Mouse (Mus musculus): ENCODE measurements around the gene Ina. TPM values are rescaled to one million over a fixed set of nuclear protein-coding genes. Genes with fewer than 3 reads are reported as not detected.

The Ina gene
- polyA plus RNA-seq, 1 experiment from 2014 or later: 102 TPM

GRCm38 (mm10) chr19:47003742-47004511 lies 10.6 kb upstream of the Ina start:
- WGBS: 76% methylated on average over 6 of the region's 6 CpGs
- H3K4me2 ChIP-seq (ENCODE audit: low read depth, low read length, severe bottlenecking): no peak overlapping the region
- DNase-seq (ENCODE audit: low spot score) (no peak), ATAC-seq (replicated peaks; ENCODE audit: low FRiP score) (no peak)
- H3K9me3 ChIP-seq (ENCODE audit: control insufficient read depth, low read length): no peaks in the 10 kb centered on the region
- H3K36me3 ChIP-seq (ENCODE audit: control insufficient read depth, insufficient read depth, low read length): no peaks in the 10 kb centered on the region
- no peak overlapping the region for H3K27ac ChIP-seq (ENCODE audit: low read depth, low read length)
- no peak overlapping the region for H3K9ac ChIP-seq (ENCODE audit: low read length)
- H3K4me1 ChIP-seq (replicated peaks; ENCODE audit: control insufficient read depth, insufficient read depth, low read length): no peaks in the 10 kb centered on the region
- no peak overlapping the region for H3K4me3 ChIP-seq (ENCODE audit: low read depth, low read length)
- no peaks in the 10 kb centered on the region for H3K27me3 ChIP-seq (ENCODE audit: control insufficient read depth, insufficient read depth, low read length)

- DNase-seq (ENCODE audit: low spot score): no peak
- Histone ChIP-seq H3K9ac (ENCODE audit: low read length) (no peak overlapping the region), H3K4me2 (ENCODE audit: low read depth, low read length, severe bottlenecking) (no peak overlapping the region), H3K9me3 (ENCODE audit: control insufficient read depth, low read length) (no peaks in the 10 kb centered on the region), H3K36me3 (ENCODE audit: control insufficient read depth, insufficient read depth, low read length) (no peaks in the 10 kb centered on the region), H3K4me3 (ENCODE audit: low read depth, low read length) (no peak overlapping the region), H3K27me3 (ENCODE audit: control insufficient read depth, insufficient read depth, low read length) (no peaks in the 10 kb centered on the region), H3K27ac (ENCODE audit: low read depth, low read length) (no peak overlapping the region), H3K4me1 (replicated peaks; ENCODE audit: control insufficient read depth, insufficient read depth, low read length) (no peaks in the 10 kb centered on the region)
- 64% methylated on average over 5 of the region's 5 CpGs for WGBS
- ATAC-seq (replicated peaks; ENCODE audit: low FRiP score): no peak
Observed at GRCm38 (mm10) chr19:47005873-47006272, 8.6 kb upstream of the Ina start.

GRCm38 (mm10) chr19:47006321-47006720 lies 8.2 kb upstream of the Ina start:
- no peaks in the 10 kb centered on the region for H3K27me3 ChIP-seq (ENCODE audit: control insufficient read depth, insufficient read depth, low read length)
- DNase-seq (ENCODE audit: low spot score): peak; percentile 78
- H3K36me3 ChIP-seq (ENCODE audit: control insufficient read depth, insufficient read depth, low read length): no peaks in the 10 kb centered on the region
- H3K4me2 ChIP-seq (ENCODE audit: low read depth, low read length, severe bottlenecking): no peak overlapping the region
- WGBS: 5% methylated on average over 4 of the region's 4 CpGs
- H3K9me3 ChIP-seq (ENCODE audit: control insufficient read depth, low read length): no peaks in the 10 kb centered on the region
- no peak overlapping the region for H3K9ac ChIP-seq (ENCODE audit: low read length)
- no peaks in the 10 kb centered on the region for H3K4me1 ChIP-seq (replicated peaks; ENCODE audit: control insufficient read depth, insufficient read depth, low read length)
- no peak for ATAC-seq (replicated peaks; ENCODE audit: low FRiP score)
- no peak overlapping the region for H3K4me3 ChIP-seq (ENCODE audit: low read depth, low read length)
- no peak overlapping the region for H3K27ac ChIP-seq (ENCODE audit: low read depth, low read length)

- Histone ChIP-seq H3K4me2 (ENCODE audit: low read depth, low read length, severe bottlenecking) (no peak overlapping the region), H3K36me3 (ENCODE audit: control insufficient read depth, insufficient read depth, low read length) (no peaks in the 10 kb centered on the region), H3K9me3 (ENCODE audit: control insufficient read depth, low read length) (no peaks in the 10 kb centered on the region), H3K27ac (ENCODE audit: low read depth, low read length) (no peak overlapping the region), H3K4me3 (ENCODE audit: low read depth, low read length) (no peak overlapping the region), H3K4me1 (replicated peaks; ENCODE audit: control insufficient read depth, insufficient read depth, low read length) (peaks cover under 1% of the 10 kb centered on the region; the same call in 1 of the 2 replicates), H3K27me3 (ENCODE audit: control insufficient read depth, insufficient read depth, low read length) (peaks cover 20% of the 10 kb centered on the region), H3K9ac (ENCODE audit: low read length) (no peak overlapping the region)
- WGBS: 94% methylated on average over 7 of the region's 7 CpGs
- DNase-seq (ENCODE audit: low spot score) (no peak), ATAC-seq (replicated peaks; ENCODE audit: low FRiP score) (no peak)
Observed at GRCm38 (mm10) chr19:47009420-47009819, 5.1 kb upstream of the Ina start.

GRCm38 (mm10) chr19:47009943-47010342 lies 4.6 kb upstream of the Ina start:
- no peak overlapping the region for H3K4me3 ChIP-seq (ENCODE audit: low read depth, low read length)
- ATAC-seq (replicated peaks; ENCODE audit: low FRiP score) (no peak), DNase-seq (ENCODE audit: low spot score) (no peak)
- WGBS: 89% methylated on average over 5 of the region's 5 CpGs
- no peak overlapping the region for H3K27ac ChIP-seq (ENCODE audit: low read depth, low read length)
- H3K36me3 ChIP-seq (ENCODE audit: control insufficient read depth, insufficient read depth, low read length): no peaks in the 10 kb centered on the region
- no peaks in the 10 kb centered on the region for H3K9me3 ChIP-seq (ENCODE audit: control insufficient read depth, low read length)
- peaks cover 26% of the 10 kb centered on the region for H3K27me3 ChIP-seq (ENCODE audit: control insufficient read depth, insufficient read depth, low read length)
- H3K9ac ChIP-seq (ENCODE audit: low read length): no peak overlapping the region
- no peak overlapping the region for H3K4me2 ChIP-seq (ENCODE audit: low read depth, low read length, severe bottlenecking)
- H3K4me1 ChIP-seq (replicated peaks; ENCODE audit: control insufficient read depth, insufficient read depth, low read length): peaks cover 4% of the 10 kb centered on the region

- H3K27ac ChIP-seq (ENCODE audit: low read depth, low read length): no peak overlapping the region
- no peak overlapping the region for H3K4me3 ChIP-seq (ENCODE audit: low read depth, low read length)
- no peaks in the 10 kb centered on the region for H3K36me3 ChIP-seq (ENCODE audit: control insufficient read depth, insufficient read depth, low read length)
- H3K27me3 ChIP-seq (ENCODE audit: control insufficient read depth, insufficient read depth, low read length): peaks cover 40% of the 10 kb centered on the region
- 91% methylated on average over 15 of the region's 15 CpGs for WGBS
- DNase-seq (ENCODE audit: low spot score) (no peak), ATAC-seq (replicated peaks; ENCODE audit: low FRiP score) (no peak)
- no peaks in the 10 kb centered on the region for H3K9me3 ChIP-seq (ENCODE audit: control insufficient read depth, low read length)
- no peak overlapping the region for H3K4me2 ChIP-seq (ENCODE audit: low read depth, low read length, severe bottlenecking)
- H3K9ac ChIP-seq (ENCODE audit: low read length): no peak overlapping the region
- H3K4me1 ChIP-seq (replicated peaks; ENCODE audit: control insufficient read depth, insufficient read depth, low read length): peaks cover 5% of the 10 kb centered on the region
Observed at GRCm38 (mm10) chr19:47012521-47013130, 1.9 kb upstream of the Ina start.

GRCm38 (mm10) chr19:47013340-47014158 lies 949 bp upstream of the Ina start:
- peak overlapping the region; percentile 43 for H3K4me3 ChIP-seq (ENCODE audit: low read depth, low read length)
- H3K36me3 ChIP-seq (ENCODE audit: control insufficient read depth, insufficient read depth, low read length): no peaks in the 10 kb centered on the region
- H3K4me2 ChIP-seq (ENCODE audit: low read depth, low read length, severe bottlenecking): peak overlapping the region; percentile 69
- 10% methylated on average over 20 of the region's 20 CpGs for WGBS
- peak overlapping the region; percentile 62; the same call in 1 of the 2 replicates for H3K27ac ChIP-seq (ENCODE audit: low read depth, low read length)
- H3K9ac ChIP-seq (ENCODE audit: low read length): peak overlapping the region; percentile 37
- DNase-seq (ENCODE audit: low spot score) (no peak), ATAC-seq (replicated peaks; ENCODE audit: low FRiP score) (no peak)
- peaks cover 40% of the 10 kb centered on the region for H3K27me3 ChIP-seq (ENCODE audit: control insufficient read depth, insufficient read depth, low read length)
- no peaks in the 10 kb centered on the region for H3K9me3 ChIP-seq (ENCODE audit: control insufficient read depth, low read length)
- peaks cover 5% of the 10 kb centered on the region for H3K4me1 ChIP-seq (replicated peaks; ENCODE audit: control insufficient read depth, insufficient read depth, low read length)

- H3K9me3 ChIP-seq (ENCODE audit: control insufficient read depth, low read length): no peaks in the 10 kb centered on the region
- DNase-seq (ENCODE audit: low spot score) (no peak), ATAC-seq (replicated peaks; ENCODE audit: low FRiP score) (no peak)
- no peaks in the 10 kb centered on the region for H3K36me3 ChIP-seq (ENCODE audit: control insufficient read depth, insufficient read depth, low read length)
- 2% methylated on average over 11 of the region's 11 CpGs for WGBS
- peak overlapping the region; percentile 62; the same call in 1 of the 2 replicates for H3K27ac ChIP-seq (ENCODE audit: low read depth, low read length)
- H3K4me1 ChIP-seq (replicated peaks; ENCODE audit: control insufficient read depth, insufficient read depth, low read length): peaks cover 5% of the 10 kb centered on the region
- peak overlapping the region; percentile 43 for H3K4me3 ChIP-seq (ENCODE audit: low read depth, low read length)
- H3K27me3 ChIP-seq (ENCODE audit: control insufficient read depth, insufficient read depth, low read length): peaks cover 40% of the 10 kb centered on the region
- H3K4me2 ChIP-seq (ENCODE audit: low read depth, low read length, severe bottlenecking): peak overlapping the region; percentile 69
- peak overlapping the region; percentile 37 for H3K9ac ChIP-seq (ENCODE audit: low read length)
Observed at GRCm38 (mm10) chr19:47014159-47014446, 395 bp upstream of the Ina start.
